Mouse (Mus musculus) gonadal fat pad, adult 2 months (tissue): ENCODE measurements around the gene Aldoc. TPM values are rescaled to one million over a fixed set of nuclear protein-coding genes. Genes with fewer than 3 reads are reported as not detected.
A peak's percentile ranks its signal among the peaks of the same experiment; 100 is the strongest.

Source experiments
- DNase-seq: peaks from one replicate; pipeline ENCODE4 v3.0.0-alpha.2; 2012; ENCODE audit warnings: low read depth
- polyA plus RNA-seq: library from polyadenylated mRNA; depleted of rRNA; stranded (reverse); fragments of >200 nt; gene quantifications from 2 replicates; pipeline ENCODE4 v1.2.3, GENCODE M21; 2012

Gene Aldoc
- polyA plus RNA-seq, 1 experiment: 34.4 TPM

- DNase-seq: no peak
Observed at GRCm38 (mm10) chr11:78332676-78333075, 9.9 kb downstream of the Aldoc start.

GRCm38 (mm10) chr11:78333992-78334391, 11.2 kb downstream of the Aldoc start:
- no peak for DNase-seq

- no peak for DNase-seq
Observed at GRCm38 (mm10) chr11:78337040-78337439, 14.3 kb downstream of the Aldoc start.

GRCm38 (mm10) chr11:78341702-78342101, 18.9 kb downstream of the Aldoc start:
- DNase-seq: no peak

GRCm38 (mm10) chr11:78343381-78344327, 20.9 kb downstream of the Aldoc start, which contains the start of gene Unc119:
Gene Unc119 (plus strand): TSS chr11:78343482.
- no peak for DNase-seq

GRCm38 (mm10) chr11:78344328-78344889, 21.6 kb downstream of the Aldoc start:
- no peak for DNase-seq

- DNase-seq: peak; percentile 90
Observed at GRCm38 (mm10) chr11:78344890-78345715, 22.3 kb downstream of the Aldoc start.

- DNase-seq: no peak
Observed at GRCm38 (mm10) chr11:78345801-78346200, 23.0 kb downstream of the Aldoc start.

GRCm38 (mm10) chr11:78346326-78347069, 23.7 kb downstream of the Aldoc start:
- no peak for DNase-seq

GRCm38 (mm10) chr11:78347070-78347754, 24.4 kb downstream of the Aldoc start:
- no peak for DNase-seq

GRCm38 (mm10) chr11:78347908-78348307, 25.1 kb downstream of the Aldoc start:
- no peak for DNase-seq

GRCm38 (mm10) chr11:78348474-78348873, 25.7 kb downstream of the Aldoc start:
- no peak for DNase-seq

- DNase-seq: no peak
Observed at GRCm38 (mm10) chr11:78349441-78350358, 26.9 kb downstream of the Aldoc start.

GRCm38 (mm10) chr11:78353081-78353480, 30.3 kb downstream of the Aldoc start:
- DNase-seq: no peak

GRCm38 (mm10) chr11:78354905-78355304, 32.1 kb downstream of the Aldoc start:
- no peak for DNase-seq

- DNase-seq: no peak
Observed at GRCm38 (mm10) chr11:78355471-78356238, 32.9 kb downstream of the Aldoc start.

- no peak for DNase-seq
Observed at GRCm38 (mm10) chr11:78358330-78359007, 35.7 kb downstream of the Aldoc start.

- DNase-seq: no peak
Observed at GRCm38 (mm10) chr11:78360125-78360788, 37.5 kb downstream of the Aldoc start.
